Mouse (Mus musculus): ENCODE measurements around the gene Fh1.

Gene Fh1

DNA sequence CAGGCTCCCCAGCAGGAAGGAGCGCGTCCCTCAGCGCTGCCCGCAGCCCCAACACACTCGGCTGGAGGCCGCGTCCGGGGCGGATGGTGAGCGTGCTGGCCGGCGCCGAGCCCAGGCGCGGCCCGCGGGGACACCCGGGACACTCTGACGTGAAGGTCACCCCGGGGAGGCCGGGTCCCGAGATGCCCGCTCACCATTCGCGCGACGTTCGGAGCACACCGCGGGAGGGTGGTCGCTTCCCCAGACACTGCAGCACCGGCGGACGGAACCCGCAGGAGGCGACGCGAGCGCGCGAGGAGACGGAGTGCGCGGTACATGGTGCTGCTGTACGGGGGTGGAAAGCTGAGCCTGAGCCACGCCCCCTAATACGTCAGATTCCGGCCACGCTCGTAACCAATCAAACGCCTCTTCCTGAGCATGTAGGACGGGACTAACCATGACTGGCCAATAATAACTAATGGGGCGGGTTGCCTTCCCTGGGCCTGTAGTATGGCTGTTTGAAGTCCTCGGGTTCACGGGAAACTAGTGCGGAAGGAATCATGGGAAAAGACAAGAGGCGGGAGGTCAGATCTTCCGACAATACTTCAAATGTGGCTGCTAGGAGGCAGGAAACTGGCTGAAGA lies at the start of gene Fh1:
Gene Fh1 (minus strand): TSS at position 379 of the 623 bp plus-strand sequence.
- peak; percentile 94 for DNase-seq

DNA sequence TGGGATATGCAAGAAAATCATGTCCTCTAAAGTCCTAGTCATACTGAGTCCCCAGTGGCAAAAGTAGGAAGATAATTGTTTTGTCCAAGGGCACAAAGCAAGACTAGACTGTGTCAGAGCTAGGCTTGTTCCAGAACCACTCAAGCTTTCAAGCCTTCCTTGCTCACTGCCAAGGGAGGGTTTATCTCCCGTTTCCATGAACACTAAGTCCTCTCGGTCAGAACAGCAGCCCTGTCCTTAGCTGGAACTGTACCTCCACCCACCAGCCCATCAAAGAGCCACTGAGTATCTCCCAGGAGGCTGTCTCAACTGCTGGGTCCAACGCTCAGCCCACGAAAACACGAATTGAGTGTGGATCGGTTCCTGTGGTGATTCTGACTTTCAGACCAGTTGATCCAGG lies 49.7 kb upstream of the Fh1 start:
- DNase-seq: no peak

DNA sequence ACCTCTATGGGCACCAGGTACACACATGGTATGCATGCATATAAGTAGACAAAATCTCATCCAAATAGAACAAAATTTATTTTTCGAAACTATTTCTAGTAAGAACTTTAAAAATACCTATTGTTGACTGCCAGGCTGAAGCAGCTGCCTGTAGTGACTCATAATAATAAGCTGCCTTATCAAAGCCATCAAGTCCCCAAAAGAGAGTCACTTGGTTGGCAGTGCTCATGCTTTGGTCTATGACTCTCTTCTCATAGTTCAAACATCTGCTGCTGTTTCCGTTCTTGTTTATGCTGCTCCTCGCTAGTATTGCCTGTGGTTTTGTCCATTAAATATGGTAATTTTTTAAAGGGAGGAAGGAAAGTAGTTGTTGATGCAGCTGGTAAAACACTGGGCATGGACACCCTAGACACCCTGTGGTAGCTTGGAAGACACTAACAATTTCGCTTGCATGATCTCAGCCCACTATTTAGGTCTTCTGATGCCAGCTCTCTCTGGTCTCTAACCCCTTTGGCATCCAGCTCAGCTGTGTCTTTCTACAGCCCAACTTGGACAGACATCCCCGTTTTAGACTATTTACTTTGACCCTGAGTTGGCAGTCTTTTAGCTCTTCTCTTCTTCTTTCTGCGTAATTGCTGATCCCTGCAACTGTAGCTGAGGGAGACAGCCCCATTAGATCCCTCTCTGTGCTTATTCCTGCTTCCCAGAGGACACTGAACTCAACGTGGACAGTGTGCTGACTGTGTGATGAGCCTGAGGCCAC lies 48.3 kb upstream of the Fh1 start:
- DNase-seq: no peak

DNA sequence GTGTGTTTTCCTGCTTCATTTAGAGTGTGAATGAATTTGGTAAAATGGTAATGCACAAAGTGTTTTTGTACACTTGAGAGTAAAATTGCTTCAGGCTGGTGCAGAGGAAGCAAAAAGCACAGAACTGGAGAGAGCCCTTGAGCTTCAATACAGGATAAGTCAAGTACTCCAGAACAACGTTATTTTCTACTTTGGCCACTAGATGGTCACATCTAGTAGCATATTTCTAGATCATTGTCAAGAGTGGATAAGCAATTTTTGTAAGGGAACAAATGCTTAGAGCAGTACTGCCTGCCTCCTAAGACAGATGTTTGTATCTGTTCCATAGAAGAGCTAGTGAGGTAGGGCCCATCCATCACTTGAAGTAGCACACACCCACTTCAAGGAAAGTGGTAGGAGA lies 46.2 kb upstream of the Fh1 start:
- DNase-seq: no peak

DNA sequence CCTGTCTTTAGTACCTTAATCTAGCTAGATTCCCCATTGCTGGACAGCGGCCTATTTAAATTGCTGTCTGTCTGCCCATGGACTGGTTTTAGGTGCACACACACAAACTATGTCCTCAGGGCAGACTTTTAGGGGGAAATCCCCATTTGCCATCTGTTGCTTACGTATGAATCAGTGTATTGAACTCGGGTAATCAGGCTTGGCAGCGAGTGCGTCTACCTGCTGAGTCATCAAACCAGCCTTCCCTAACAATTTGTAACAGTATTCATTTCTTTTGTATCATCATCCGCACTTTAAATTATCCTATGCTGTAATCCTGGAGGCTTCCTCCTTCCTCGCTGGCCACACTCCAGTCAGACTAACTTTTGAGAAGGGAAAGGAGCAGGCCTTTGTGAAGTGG lies 44.6 kb upstream of the Fh1 start:
- no peak for DNase-seq

DNA sequence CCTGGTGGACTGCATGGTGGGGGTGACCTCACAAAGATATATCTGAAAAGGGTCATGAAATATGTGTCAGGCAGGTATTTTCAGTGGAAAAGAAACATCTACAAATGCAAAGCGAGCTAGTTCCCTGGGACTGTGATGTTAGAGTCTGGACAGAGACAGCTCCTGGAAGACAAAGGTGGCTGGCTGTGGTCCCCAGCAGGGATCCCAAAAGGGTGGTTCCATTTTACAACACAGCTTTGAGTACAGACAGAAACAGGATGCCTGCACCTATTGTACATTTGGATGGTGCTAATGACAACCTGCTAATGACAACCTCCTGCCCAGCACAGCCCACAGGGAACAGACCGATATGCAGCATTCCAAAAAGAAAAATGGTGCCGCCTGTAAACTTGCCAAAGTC lies 44.0 kb upstream of the Fh1 start:
- DNase-seq: no peak

DNA sequence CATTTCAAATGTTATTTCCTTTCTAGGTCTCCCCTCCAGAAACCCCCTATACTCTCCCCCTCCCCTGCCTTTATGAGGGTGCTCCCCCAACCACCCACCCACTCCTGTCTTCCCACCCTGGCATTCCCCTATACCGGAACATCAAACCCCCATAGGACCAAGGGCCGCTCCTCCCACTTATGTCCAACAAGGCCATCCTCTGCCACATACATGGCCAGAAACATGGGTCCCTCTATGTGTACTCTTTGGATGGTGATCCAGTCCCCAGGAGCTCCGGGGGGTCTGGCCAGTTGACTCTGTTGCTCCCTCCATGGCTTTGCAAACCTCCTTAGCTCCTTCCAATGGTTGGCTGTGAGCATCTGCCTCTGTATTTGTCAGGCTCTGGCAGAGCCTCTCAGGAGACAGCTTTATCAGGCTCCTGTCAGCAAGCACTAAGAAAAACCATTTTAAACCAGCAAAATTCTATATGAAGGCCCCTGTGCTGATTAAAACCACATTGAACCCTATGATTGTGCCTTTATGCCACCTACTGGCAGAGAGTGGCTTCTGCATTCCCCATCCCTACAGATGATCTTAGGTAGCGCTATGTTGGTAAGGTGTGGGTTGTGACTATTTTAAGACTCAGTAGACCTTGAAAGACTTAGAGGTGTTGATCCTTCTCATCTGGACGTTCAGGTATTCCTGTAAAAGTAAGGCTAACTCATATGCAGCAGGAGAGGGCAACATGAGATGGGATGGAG lies 43.4 kb upstream of the Fh1 start:
- peak; percentile 9 for DNase-seq

DNA sequence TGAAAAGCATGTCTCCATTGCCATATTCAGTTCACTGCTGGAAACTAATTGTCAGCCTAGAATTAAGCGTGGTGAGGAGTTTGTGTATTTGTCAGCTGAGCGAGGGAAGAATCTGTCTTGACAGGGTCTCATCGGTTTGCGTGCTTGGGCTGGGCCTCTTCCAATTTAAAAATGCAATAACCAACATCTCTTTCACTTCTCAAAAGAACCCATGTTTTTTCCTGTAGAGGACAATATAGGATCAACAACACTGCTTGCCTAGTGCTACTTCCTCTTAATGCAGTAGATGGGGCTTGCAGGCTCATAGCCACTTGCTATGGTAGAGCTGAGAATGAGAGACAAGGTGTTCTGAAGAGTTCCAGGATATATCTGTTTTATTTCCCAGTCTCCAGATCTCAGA lies 34.5 kb upstream of the Fh1 start:
- DNase-seq: no peak

DNA sequence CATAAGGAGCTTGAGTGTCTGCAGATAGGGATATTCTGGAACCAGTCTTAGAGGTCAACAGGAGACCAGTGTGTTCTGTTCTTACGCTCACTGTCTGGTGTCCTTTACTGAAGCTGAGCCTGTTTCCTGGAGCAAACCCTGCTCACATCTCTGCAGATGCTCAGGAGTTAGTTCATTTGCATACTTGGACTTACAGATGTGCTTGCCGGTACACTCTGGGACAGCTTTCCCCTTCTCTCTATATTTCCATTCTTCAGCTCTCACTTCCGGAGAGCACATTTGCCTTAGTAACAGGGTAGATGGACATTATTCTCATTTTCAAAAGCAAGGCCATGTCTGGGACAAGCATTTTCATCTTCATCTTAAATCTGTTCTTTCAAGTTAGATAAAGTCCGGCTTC lies 23.2 kb upstream of the Fh1 start:
- DNase-seq: no peak

DNA sequence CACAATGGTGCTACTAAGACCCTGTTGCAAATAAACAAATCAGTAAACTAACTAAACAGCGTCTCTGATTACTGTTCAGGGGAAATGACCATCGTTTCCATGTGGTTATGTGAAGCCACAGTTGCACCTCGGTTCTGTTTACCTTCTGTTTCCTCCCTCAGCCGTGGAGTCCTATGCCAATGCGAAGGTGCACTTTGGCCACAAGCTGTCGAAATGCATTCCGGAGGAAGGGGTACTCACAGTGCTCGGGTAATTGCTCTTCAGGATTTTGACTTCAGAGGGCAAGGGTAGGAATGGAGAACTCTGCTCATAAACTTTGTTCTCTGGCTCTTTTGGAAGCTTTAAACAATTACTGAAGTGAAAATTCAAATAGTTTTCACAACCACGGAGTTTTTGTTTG lies 21.5 kb upstream of the Fh1 start:
- peak; percentile 24 for DNase-seq

DNA sequence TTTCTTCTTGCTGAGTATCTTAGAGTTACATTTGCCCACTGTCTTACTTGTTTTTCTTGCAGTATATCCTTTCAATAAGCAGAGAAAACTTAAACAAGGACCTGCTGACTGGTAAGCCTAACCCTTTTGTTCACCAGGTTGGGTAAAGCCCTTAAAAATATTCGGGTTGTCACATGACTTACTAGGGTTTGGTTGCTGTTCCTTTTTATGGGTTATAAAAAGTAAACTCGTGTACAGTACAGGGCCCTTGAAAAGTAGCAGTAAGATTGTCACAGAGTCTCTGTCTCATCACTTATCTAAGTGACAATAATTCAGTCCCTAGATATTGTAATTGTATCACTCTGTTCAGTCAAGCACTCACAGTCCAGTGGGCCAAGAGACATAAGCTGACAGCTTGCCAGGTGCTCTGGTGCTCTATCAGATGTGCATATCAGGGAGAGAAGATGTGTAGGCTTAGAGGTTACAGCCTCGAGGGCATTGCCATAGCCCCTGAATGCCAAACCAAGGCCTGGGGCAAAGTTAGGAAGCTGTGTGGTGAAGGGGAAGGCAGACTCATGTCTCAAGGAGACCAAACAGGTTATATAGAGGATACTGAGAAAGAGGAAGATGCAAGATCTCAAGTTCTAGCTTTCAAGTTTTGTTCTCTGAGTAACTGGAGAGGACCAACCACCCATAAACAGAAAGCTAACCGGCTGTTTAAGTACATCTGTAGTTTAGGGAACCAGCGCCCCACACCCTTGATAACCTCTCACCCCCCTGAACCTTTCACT lies 18.2 kb upstream of the Fh1 start:
- DNase-seq: no peak

DNA sequence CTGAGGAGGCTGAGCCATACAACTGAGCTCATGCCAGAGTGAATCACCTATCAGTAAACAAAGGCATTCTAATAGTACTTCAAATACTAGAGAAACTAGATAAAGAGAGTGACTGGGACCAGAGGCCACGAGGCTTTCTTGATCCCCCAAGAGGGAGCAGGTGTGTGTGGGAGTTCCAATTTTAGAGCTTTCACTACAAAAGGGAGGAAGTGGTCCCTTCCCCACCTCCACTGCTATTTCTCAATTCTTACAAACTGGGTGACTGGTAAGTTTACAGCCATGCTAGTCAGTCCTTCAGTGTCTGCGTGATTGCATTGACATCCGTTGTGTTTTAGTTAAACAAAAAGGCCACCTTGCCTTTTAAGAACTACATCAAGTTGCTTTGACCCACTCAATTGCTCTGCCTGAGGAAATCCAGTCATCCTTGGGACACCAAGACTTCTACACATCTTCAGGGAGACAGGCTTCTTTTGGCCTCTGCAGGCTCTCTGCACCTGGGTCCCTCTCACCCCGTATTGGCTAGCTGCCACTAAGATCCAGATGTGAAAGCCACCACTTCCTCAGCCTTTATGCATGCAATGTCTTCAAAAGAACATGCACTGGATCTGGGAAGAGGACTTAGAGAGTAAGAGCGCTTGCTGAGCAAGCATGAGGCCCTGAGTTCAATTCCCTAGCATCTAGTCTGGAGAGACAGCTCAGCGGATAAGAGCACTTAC lies 15.2 kb upstream of the Fh1 start:
- no peak for DNase-seq

DNA sequence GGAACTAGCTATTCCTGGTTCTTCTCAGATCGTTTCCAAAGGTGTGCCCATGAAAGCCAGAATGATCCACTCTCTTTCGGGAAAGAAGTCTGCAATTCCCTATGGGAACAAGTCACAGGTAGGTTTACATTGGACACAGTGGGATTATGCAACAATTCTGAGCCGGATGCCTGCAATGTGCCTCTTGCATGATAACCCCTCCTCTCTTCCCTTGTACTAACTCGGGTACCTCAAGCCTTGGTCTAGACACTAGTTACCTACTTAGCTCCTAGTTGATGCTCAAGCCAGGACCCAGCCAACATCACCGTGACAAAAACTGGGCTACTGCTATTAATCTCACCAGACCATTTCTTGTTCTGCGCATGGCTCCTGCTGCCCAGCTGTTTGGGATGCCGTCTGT lies 13.6 kb upstream of the Fh1 start:
- DNase-seq: no peak

DNA sequence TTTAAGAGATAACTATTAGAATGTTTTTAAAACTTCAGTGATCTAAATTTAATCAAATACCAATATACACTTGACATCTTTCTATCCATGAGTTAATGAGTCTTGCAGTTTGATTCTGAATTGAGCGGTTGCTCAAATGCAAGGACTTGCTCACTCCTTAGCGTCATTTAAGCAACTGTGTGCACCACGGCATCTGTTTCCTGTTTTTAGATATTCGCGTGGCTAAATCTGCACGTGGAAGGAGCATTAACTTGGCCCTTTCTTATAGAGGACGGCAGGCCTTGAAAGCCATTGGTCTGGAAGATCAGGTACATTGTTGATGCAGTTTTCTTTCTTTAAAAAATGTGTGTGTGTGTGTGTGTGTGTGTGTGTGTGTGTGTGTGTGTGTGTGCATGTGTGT lies 12.2 kb upstream of the Fh1 start:
- DNase-seq: no peak

DNA sequence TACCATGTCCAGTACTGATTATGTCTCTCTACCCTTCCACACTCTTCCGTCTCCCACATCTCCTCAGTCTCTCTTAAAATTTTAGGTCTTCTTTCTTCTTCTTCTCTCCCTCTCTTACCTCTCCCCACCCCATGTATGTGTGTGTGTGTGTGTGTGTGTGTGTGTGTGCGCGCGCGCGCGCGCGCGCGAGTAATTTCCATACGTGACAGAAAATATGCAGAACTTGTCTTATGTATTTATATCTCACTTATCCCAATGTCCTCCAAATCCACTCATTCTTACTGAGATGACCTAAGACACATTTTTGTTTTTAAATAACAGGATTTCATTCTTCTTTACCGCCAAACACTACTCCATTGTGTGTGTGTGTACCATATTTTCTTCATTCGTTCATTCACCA lies 7.0 kb upstream of the Fh1 start:
- no peak for DNase-seq

DNA sequence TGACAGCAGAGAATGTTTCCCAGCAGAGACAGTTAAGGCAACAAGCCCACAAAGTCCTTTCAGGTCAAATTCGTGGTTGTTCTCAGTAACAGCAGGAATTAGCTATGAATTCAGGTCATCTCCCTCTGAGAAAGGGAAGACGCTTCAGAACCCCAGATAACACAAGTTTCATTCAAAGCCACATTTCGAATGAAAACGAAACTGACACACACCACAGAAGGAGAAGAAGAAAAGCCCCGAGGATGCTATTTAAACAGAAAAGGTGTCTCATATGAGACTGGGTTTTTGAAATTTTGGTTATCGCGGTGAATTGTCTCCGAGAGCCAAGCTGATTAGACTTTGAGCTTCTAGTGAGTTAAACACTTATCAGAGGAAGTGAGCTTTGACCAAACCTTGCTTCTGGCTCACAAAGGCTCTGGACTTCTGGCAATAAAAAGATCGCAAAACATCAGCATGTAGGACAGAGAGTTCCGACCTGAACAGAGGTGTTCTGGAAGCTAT lies 6.3 kb upstream of the Fh1 start:
- no peak for DNase-seq

DNA sequence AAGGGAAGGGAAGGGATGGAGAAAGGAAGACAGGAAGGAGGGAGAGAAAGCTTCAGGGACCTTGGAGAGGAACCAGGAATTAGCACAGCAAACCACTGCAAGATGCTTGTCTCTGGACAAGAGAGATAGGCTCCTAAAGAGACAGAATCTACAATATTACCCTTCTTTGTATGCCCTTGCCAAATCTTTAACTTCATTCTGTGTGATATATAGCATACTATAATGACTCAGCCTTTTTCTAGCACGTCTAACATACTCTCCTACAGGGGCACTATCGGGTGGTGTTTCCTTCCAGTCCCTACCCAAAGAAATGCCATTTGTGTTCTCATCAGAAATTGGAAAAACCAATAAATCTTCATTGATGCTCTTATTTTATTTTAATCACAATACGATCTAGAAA lies 5.6 kb upstream of the Fh1 start:
- DNase-seq: no peak

DNA sequence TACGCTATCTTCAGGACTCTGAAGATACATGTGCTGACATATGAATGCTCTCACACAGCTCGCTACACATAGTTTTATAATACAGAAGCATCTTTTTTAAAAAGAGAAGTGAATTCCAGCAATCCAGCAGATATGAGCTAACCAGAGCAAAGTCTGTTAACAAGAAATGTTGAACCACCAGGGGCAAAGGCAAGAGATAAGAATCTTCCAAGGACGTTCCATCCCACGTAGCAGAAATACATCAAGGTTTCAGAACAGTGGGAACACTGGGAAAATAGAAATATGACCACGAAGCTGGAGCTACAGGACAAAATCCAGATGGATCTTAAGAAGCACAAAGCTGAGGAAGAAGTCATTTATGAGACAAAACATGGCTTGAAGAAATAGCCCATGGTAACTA lies 4.9 kb upstream of the Fh1 start:
- no peak for DNase-seq

DNA sequence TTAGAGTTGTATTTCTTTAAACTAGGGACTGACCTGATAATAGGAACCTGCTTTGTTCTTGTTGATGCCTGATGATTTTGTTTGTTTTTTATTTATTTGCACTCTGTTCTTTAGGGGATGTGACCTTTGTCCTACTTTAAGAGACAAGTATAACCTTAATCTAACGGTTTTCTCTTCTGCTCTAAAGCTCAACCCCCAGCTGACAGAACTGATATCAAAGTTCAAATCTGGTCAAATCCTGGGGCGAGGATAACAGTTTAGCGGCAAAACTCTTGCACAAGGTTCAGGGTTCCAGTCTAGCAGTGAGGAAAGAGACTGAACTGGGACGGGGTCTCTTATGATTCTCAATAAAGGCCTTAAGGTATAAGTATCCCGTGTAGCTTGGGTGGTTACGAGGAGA lies 3.8 kb upstream of the Fh1 start:
- DNase-seq: no peak

DNA sequence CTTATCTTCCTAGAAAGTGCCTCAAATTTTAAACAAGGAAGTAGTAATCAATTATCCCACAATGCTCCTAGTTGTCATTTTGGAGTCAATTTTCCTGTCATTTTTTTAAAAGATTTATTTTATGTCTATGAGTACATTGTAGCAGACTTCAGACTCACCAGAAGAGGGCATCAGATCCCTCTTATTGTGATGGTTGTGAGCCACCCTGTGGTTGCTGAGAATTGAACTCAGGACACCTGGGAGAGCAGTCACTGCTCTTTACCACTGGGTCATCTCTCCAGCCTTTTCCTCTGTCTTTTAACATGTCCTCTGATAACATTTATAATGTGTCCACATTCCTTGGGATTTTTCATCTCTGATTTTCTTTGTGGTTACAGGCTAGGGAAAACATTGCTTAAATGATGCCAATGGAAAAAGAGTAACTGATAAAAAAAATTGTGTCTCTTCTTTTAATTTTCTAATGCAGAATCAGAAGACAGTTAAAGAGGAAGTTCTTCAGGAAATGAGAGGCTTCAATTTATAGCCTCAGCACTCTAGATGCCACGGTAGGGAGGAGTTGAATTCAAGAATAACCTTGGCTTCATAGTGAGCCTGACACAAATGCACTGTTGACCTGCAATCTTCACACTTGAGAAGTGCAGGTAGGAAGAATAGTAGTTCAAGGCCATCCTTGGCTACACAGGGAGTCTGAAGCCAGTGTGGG lies 706 bp upstream of the Fh1 start:
- DNase-seq: peak; percentile 33

DNA sequence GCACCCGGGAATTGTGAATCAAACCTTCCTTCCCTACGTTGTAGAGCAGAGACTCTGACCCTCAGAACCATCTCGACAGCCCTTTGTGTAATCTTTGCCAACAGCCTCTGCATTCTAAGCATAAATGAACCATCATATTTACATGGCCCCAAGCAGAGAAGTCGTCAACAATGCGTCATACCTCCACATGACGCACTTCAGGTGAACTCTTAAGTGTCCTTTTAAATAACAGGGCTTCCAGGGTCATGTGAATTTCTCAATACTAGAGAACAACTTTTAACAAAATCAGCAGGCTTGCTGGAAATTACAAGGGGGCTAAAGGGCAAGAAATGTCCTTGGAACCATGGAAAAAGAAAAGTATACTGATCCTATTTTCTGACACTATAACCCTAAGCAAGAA lies 1.8 kb downstream of the Fh1 start:
- DNase-seq: no peak

All from liver (tissue).